Mouse (Mus musculus) CD8-positive naive resting alpha-beta T cell, adult 2 months (primary cell): ENCODE measurements around the gene Zfp882.
A peak's percentile ranks its signal among the peaks of the same experiment; 100 is the strongest.
"Not testable (repeated sequence)": the region's sequence is repeated elsewhere in the genome, so short reads cannot be mapped to it uniquely, and the experiment has no call there.

Experiments used
- DNase-seq, 2 experiments: peaks; one replicate each; pipeline ENCODE4 v3.0.0; 2022; ENCODE audit warnings: low read depth in 2 of 2, low spot score in 2 of 2

The Zfp882 gene

GRCm38 (mm10) chr8:71908309-71909261, at the start of gene Zfp882, which contains the start of gene Zfp617:
TSS of gene Zfp882 (plus strand) at chr8:71908608.
TSS of gene Zfp617 (plus strand) at chr8:71908635.
- DNase-seq = peak; percentile 67 to 78

- not testable (repeated sequence) for DNase-seq
Observed at GRCm38 (mm10) chr8:71861551-71861950, 46.9 kb upstream of the Zfp882 start.

GRCm38 (mm10) chr8:71862038-71862437, 46.4 kb upstream of the Zfp882 start:
- DNase-seq = not testable (repeated sequence)

- DNase-seq = peak; percentile 43 to 48
Observed at GRCm38 (mm10) chr8:71881618-71882274, 26.7 kb upstream of the Zfp882 start, which contains the start of gene Zfp709. TSS of gene Zfp709 (plus strand) at chr8:71882019.

- DNase-seq = not testable (repeated sequence)
Observed at GRCm38 (mm10) chr8:71900666-71901065, 7.7 kb upstream of the Zfp882 start.

GRCm38 (mm10) chr8:71903084-71903483, 5.3 kb upstream of the Zfp882 start:
- DNase-seq = not testable (repeated sequence)

- DNase-seq = no peak
Observed at GRCm38 (mm10) chr8:71906809-71907208, 1.6 kb upstream of the Zfp882 start.

GRCm38 (mm10) chr8:71907798-71908257, 580 bp upstream of the Zfp882 start:
- DNase-seq = no peak

GRCm38 (mm10) chr8:71912286-71912685, 3.9 kb downstream of the Zfp882 start:
- DNase-seq = no peak

GRCm38 (mm10) chr8:71922567-71923401, 14.4 kb downstream of the Zfp882 start:
- DNase-seq = peak; percentile 87 to 89

- no peak for DNase-seq
Observed at GRCm38 (mm10) chr8:71925791-71926190, 17.4 kb downstream of the Zfp882 start.

- peak in 1 of 2 experiments; percentile 15 for DNase-seq
Observed at GRCm38 (mm10) chr8:71926551-71926950, 18.1 kb downstream of the Zfp882 start.

- no peak for DNase-seq
Observed at GRCm38 (mm10) chr8:71927779-71928178, 19.4 kb downstream of the Zfp882 start.

- DNase-seq = not testable (repeated sequence)
Observed at GRCm38 (mm10) chr8:71938037-71938436, 29.6 kb downstream of the Zfp882 start.

- no peak for DNase-seq
Observed at GRCm38 (mm10) chr8:71940293-71941208, 32.1 kb downstream of the Zfp882 start.

GRCm38 (mm10) chr8:71941776-71942175, 33.4 kb downstream of the Zfp882 start:
- no peak for DNase-seq

- DNase-seq = no peak
Observed at GRCm38 (mm10) chr8:71948624-71949023, 40.2 kb downstream of the Zfp882 start.

GRCm38 (mm10) chr8:71950482-71951221, 42.2 kb downstream of the Zfp882 start, which contains the start of gene Zfp961:
TSS of gene Zfp961 (plus strand) at chr8:71951038.
- peak; percentile 94 to 97 for DNase-seq
